Mouse (Mus musculus) spleen, adult 18-20 months (tissue): ENCODE measurements around the gene Rbms1.
A peak's percentile ranks its signal among the peaks of the same experiment; 100 is the strongest.
"Not testable (repeated sequence)": the region's sequence is repeated elsewhere in the genome, so short reads cannot be mapped to it uniquely, and the experiment has no call there.

Experiments used
- DNase-seq, 2 experiments: peaks; one replicate each; pipeline ENCODE4 v3.0.0; 2022; ENCODE audit warnings: mixed read lengths in 2 of 2

Rbms1 gene

GRCm38 (mm10) chr2:60844259-60844658 lies 118.7 kb downstream of the Rbms1 start:
- DNase-seq: no peak

GRCm38 (mm10) chr2:60843633-60844032 lies 119.4 kb downstream of the Rbms1 start:
- no peak for DNase-seq

DNA sequence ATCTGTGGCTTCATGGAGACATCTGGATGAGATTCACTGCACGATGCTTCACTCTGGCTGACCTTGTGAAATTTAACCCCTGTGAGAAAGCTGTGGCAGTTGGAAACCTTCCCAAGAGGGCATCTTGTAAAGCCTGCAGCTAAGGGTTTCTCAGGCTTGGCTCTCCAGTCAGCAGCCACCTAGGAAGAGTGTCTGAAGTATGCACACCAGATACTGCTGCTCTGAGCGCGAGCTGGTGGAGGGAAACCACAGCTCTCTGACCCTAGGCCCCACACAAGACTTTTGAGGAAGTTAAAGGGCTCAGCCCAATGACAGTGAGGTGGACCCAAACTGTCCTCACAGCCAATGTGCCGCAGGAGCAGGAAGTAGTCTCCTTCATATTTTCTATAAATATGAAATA lies 120.0 kb downstream of the Rbms1 start:
- DNase-seq: no peak

- no peak for DNase-seq
These were observed 122.1 kb downstream of the Rbms1 start for GRCm38 (mm10) chr2:60840922-60841321.

- DNase-seq: no peak
These were observed 123.5 kb downstream of the Rbms1 start for GRCm38 (mm10) chr2:60839498-60839897.

DNA sequence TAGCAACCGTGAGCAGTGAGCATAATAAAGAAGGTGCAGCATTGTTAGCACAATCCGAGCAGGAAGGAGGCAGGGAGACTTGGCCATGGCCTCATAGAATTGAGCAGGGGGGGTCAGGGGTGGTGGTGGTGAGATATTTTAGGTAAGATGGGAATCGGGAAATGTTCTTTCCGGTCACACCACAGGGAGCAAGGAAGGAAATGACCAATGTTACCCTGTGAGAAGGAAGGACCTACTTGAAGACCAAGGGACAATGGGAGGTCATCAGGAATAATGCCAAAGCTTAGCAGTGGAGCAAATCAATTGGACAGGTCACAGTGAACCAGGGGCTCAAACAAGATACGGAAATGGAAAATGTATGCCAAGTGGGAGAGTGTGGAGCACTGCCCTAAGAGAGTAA lies 124.1 kb downstream of the Rbms1 start:
- no peak for DNase-seq

DNA sequence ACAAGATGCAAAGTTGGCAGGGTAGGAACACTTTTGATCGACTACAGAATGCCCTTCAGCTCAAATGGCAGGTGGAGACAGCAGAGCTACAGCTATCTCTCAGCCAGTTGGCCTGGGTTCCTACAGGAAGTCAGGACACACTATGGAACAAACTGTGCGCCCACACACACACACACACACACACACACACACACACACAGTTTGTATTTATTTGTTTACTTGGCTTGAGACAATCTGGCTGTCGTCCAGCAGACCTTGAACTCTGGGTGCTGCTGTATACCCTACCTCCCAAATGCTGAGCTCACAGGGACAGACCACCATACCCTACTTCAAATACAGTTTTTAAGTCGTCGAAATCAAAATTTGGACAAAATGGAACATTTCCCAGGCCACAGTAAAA lies 125.4 kb downstream of the Rbms1 start:
- DNase-seq: no peak

GRCm38 (mm10) chr2:60836237-60836636 lies 126.8 kb downstream of the Rbms1 start:
- DNase-seq: no peak

GRCm38 (mm10) chr2:60834293-60834692 lies 128.7 kb downstream of the Rbms1 start:
- DNase-seq: no peak

DNA sequence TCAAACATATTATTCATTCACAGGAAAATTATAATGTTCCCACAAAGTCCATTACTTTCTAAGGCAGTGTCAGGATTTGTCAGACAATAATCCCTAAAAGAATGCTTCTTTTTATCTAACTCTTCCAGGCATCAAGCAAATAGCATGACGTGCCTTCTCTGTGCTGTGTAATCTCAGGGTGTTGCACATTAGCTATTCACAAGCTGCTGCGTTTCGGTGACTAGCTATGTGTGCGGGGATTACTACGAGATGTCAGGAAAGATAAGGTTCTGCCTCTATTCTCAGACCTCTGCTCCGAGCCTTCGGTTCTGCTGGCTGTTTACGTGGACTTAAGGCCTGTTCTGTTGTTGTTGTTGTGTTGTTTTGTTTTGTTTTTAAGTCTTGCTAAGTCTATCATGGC lies 130.7 kb downstream of the Rbms1 start:
- DNase-seq: no peak

GRCm38 (mm10) chr2:60830464-60830863 lies 132.5 kb downstream of the Rbms1 start:
- not testable (repeated sequence) for DNase-seq

DNA sequence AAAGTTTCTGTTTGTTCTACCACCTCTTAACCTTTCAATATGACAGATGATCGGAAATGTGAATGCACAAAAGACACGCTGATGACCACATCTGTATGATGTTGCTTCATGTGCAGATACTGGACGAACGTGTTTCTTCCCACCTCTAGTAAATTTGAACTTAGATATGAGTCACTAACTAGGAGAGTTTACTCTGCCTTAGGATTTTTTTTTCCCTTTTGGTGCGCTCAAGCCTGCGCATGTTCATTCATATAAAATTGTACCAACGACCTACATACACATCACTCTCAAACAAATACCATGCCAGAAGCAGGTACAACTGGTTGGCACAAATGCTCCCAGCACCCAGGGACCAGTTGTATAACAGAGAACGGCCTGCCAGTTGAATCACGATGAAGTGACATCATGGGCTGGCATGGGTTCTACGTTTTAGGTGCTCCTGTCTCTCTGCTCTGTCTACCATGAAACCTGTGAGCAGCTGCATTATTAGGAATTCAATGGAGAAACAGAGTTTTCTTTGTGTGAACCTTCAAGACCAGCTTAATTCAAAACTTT lies 134.0 kb downstream of the Rbms1 start:
- no peak for DNase-seq

GRCm38 (mm10) chr2:60827152-60827428 lies 135.9 kb downstream of the Rbms1 start:
- no peak for DNase-seq

- DNase-seq: no peak
These were observed 136.4 kb downstream of the Rbms1 start for GRCm38 (mm10) chr2:60826406-60827151.

GRCm38 (mm10) chr2:60825690-60826089 lies 137.3 kb downstream of the Rbms1 start:
- no peak for DNase-seq

GRCm38 (mm10) chr2:60821635-60822034 lies 141.4 kb downstream of the Rbms1 start:
- DNase-seq: no peak

- no peak for DNase-seq
These were observed 144.4 kb downstream of the Rbms1 start for GRCm38 (mm10) chr2:60818632-60819031.

DNA sequence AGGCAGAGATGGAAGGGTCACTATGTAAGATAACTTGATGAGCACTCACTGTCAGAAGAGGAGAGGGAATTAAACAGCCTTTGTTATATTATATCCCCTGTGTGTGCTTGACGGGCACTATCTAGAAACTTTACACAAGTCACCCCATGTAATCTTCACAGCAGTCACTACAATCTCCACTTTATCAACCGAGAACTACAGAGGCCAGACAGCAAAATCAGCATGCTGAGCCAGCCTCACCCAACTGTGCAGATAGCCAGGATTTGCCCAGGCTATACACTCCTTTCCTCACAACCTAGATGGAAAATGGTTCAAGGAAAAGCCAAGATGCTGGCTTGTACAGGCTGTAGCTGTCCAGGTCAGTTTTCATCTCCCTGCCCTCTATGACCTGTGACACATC lies 146.7 kb downstream of the Rbms1 start:
- no peak for DNase-seq

DNA sequence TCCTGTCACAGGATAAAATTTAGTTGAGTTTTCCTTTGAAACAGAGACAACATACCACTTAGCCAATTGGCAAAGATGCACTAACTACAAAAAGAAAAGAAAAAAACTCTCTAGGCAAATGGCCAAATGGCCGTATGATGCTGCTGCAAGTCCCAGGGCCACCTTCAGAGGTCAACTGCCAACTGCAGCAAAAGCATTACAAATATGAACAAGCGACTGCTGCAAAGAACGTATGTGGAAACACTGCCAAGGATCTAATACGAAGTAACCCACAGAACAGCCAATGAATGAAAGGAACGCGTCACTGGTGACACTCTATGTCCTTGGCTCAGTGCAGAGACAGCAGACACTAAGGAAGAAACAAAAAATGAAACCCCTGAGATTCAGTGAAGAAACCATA lies 148.2 kb downstream of the Rbms1 start:
- DNase-seq: no peak

DNA sequence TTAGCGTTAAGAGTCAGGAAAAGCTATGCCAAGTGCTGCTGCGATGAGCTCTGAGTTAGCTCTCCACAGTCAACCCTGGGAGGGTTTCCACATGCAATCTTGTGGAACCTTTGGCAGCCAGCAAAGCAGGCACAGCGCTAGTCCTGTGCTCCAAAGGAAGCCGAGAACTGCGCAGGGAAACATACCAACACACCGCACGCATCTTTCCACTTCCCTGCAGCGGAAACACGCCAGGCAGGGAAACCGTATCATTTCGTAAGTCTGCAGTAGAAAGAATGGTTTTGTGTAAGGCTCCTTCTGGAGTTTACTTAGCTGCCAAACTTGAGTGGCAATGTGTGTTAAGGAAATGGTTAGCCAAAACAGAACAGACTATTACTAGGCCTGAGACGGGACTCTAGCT lies 150.0 kb downstream of the Rbms1 start:
- DNase-seq: no peak

- peak; percentile 28 to 38 for DNase-seq
These were observed 152.4 kb downstream of the Rbms1 start for GRCm38 (mm10) chr2:60810617-60811016.

- no peak for DNase-seq
These were observed 153.5 kb downstream of the Rbms1 start for GRCm38 (mm10) chr2:60809441-60809921.

DNA sequence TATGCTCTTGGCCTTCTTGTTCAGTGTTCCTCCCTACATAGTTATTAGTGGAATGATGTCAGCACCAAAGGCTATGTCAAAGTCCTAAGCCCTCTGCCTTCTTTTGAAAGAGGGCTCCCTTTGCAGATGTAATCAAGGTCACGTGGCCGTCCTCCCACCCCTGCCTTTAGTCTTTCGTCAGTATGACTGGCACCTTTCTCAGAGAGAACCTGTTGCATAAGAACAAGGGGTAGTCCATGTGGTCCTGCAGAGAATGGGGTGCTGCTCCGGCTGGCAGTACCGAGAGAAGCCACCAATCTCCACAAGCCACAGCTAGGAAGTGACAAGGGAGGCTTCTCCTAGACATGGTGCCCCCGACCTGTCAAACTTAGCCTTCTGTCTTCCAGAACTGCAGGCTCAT lies 154.2 kb downstream of the Rbms1 start:
- no peak for DNase-seq

DNA sequence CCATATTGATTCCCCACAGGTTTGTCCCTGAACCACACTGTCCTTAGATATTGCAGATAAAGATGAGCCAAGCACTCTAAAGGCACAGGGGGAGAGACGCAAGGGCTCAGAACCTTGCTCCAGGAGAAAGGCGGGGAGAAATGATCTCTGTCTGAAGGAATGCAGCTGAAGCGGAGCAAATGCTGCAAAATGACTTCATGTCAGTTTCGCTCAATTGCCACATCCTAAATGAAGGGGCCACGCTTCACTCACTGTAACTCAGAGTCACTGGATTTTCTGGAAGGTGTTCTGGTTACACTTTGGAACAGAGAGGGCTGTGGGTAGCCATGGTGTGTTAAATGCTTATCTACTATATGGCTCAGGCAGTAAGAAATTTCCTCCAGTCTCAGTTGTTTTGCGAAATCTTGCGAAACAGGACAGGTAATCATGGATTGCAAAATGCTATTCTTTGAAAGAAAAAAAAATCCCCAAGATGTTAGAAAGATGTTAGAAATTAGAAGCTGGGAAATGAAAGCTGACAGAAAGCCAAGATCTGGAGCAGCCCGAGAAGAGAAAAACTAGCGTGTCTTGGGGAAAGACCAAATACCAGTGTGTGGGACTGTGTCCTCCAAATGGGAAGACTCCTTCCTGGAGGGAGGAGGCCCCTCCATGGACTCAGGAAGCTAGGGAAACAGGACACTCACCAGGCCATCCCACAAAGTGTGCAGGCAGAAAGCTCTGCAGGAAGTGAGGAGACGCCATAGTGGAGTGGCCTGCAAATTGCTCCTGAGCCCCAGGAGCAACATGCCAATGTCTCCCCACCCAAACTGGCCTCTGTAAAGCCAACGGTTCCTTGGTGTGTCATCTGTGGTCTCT lies 155.4 kb downstream of the Rbms1 start:
- no peak for DNase-seq
